Mouse (Mus musculus) embryonic facial prominence, embryonic 15.5 days (tissue): Measurements from ENCODE around the gene Nrm. TPM values are rescaled to one million over a fixed set of nuclear protein-coding genes. Genes with fewer than 3 reads are reported as not detected.
A peak's percentile ranks its signal among the peaks of the same experiment; 100 is the strongest.

ENCODE experiments used
- ATAC-seq: fragments of 200-750 bp; cut with Nextera tagmentation; 2 replicates; pipeline ENCODE4 v1.8.0; 2017; ENCODE audit warnings: low read depth, moderate TSS enrichment; ENCODE audit not compliant: insufficient number of reproducible peaks, low FRiP score, low TSS enrichment
- H3K27ac ChIP-seq: fragments of 300-500 bp; sonication (generic); replicated peaks from 2 replicates; pipeline ENCODE4 v1.5.1; 2015; ENCODE audit warnings: mild to moderate bottlenecking, inconsistent platforms
- H3K27me3 ChIP-seq: fragments of 300-500 bp; sonication (generic); 2 replicates; pipeline ENCODE4 v1.6.1; 2015; ENCODE audit warnings: inconsistent platforms
- H3K36me3 ChIP-seq: fragments of 300-500 bp; sonication (generic); 2 replicates; pipeline ENCODE4 v1.6.1; 2015; ENCODE audit warnings: mild to moderate bottlenecking, inconsistent platforms
- H3K4me1 ChIP-seq: fragments of 300-500 bp; sonication (generic); 2 replicates; pipeline ENCODE4 v1.6.1; 2015; ENCODE audit warnings: inconsistent platforms
- H3K4me2 ChIP-seq: fragments of 300-500 bp; sonication (generic); replicated peaks from 2 replicates; pipeline ENCODE4 v1.6.1; 2015; ENCODE audit warnings: mild to moderate bottlenecking, inconsistent platforms
- H3K4me3 ChIP-seq: fragments of 300-500 bp; sonication (generic); replicated peaks from 2 replicates; pipeline ENCODE4 v1.5.1; 2015; ENCODE audit warnings: mild to moderate bottlenecking, inconsistent platforms
- H3K9ac ChIP-seq: fragments of 300-500 bp; sonication (generic); 2 replicates; pipeline ENCODE4 v1.6.1; 2015; ENCODE audit warnings: inconsistent platforms
- H3K9me3 ChIP-seq: fragments of 300-500 bp; sonication (generic); replicated peaks from 2 replicates; pipeline ENCODE4 v1.6.1; 2016; ENCODE audit warnings: inconsistent platforms
- WGBS: fragments of 180-500 bp; shearing (Covaris S2); methylation state at CpG from one replicate; pipeline ENCODE4 v1.1.7; 2015; 5-methylcytosine and 5-hydroxymethylcytosine counted together
- polyA plus RNA-seq: library from polyadenylated mRNA; unstranded; fragments of >200 nt; fragmentation: Nextera tagmentation; extraction: Ambion mirVana; gene quantifications from 2 replicates; pipeline ENCODE4 v1.2.1, GENCODE M21; 2015

Nrm gene
- polyA plus RNA-seq, 1 experiment from 2014 or later = 53.2 TPM

DNA sequence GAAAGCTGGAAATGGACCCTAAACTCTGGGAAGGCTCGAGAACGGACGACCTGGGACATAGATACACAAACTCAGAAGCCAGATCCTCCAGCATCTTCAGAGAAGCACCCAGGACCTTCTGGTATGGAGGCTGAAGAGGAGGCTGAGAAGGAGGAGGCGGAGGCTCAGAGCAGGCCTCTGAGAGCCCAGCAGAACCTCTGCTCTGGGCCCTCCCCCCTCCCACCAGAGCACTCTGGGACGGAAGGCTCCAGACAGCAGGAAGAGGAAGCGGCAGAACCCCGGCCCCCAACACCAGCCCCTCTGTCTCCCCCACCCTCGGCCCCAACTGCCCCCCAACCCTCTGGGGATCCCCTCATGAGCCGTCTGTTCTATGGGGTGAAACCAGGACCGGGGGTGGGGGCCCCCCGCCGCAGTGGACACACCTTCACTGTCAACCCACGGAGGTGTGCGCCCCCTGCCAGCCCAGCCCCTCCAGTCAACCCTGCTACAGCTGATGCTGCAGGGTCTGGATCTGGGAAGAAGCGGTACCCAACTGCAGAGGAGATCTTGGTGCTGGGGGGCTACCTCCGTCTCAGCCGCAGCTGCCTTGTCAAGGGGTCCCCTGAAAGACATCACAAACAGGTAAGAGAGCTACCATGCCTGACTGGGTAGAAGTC lies 7.2 kb downstream of the Nrm start:
- ATAC-seq = no peak
- no peaks in the 10 kb centered on the region for H3K9me3 ChIP-seq
- H3K4me1 ChIP-seq = peaks cover 69% of the 10 kb centered on the region
- peak overlapping the region; percentile 72 for H3K4me3 ChIP-seq
- 13% methylated on average over 16 of the region's 17 CpGs for WGBS
- H3K27ac ChIP-seq = peak overlapping the region; percentile 99; the same call in 1 of the 2 replicates
- peaks cover 10% of the 10 kb centered on the region; the same call in 1 of the 2 replicates for H3K36me3 ChIP-seq
- H3K9ac ChIP-seq = peak overlapping the region; percentile 69
- H3K27me3 ChIP-seq = no peaks in the 10 kb centered on the region
- peak overlapping the region; percentile 77 for H3K4me2 ChIP-seq

DNA sequence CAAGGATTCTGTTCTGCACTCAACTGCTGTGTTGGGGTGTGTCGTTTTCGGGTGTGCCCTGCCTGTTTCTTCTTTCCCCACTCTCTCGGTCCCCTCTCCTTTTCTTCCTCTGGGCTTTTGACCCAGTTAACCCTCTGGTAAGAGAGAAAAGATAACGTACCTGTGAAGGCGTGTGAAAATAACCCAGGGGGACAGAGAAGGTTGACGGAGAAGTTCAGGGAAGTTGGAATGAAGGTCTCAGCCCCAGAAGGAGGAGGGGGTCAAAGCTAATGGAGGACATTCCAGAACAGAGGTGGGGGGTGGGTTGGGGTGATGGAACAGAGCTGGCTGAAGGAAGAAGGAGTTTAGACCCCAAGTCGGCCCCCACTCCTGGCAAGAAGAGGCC lies 7.8 kb downstream of the Nrm start:
- H3K4me1 ChIP-seq = peaks cover 72% of the 10 kb centered on the region
- H3K27me3 ChIP-seq = no peaks in the 10 kb centered on the region
- WGBS = under 1% methylated on average over 7 of the region's 7 CpGs
- peak overlapping the region; percentile 72 for H3K4me3 ChIP-seq
- H3K9me3 ChIP-seq = no peaks in the 10 kb centered on the region
- H3K4me2 ChIP-seq = peak overlapping the region; percentile 77
- H3K36me3 ChIP-seq = peaks cover 16% of the 10 kb centered on the region
- H3K27ac ChIP-seq = peak overlapping the region; percentile 99
- no peak for ATAC-seq
- H3K9ac ChIP-seq = peak overlapping the region; percentile 69

DNA sequence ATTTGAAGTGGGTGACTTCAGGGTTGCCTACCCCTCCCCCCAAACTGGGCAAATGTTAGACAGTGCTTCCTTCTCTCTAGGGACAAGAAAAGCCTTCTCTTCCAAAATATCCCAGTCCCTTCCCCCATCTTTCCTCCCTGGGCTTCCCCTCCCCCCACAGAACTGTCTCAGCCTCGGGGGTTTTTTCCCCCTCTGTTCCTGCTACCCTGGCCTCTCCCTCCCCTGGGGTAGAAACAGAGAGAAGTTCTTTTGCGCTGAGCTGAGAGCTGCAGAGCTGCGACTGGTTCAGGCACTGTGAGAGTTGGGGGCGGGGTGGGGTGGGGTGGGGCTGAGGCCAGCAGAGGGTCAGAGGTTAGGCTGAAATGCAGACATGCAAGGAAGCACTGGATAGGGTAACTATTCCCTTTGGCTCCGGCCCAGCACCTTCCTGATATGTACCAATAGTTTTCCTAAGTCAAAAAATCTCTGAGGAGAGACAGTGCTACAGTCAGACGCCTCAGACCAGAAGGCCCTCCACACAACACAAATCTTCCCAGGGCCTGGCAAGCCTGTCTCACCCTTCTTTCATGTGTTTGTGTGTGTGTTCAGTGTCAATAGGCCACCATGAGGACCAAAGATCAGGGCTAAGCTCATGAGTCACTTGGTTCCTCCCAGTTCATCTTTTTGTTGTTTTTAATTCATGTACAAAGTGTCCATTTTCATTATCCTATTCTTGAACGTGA lies 8.4 kb downstream of the Nrm start:
- H3K4me2 ChIP-seq = peak overlapping the region; percentile 77
- no peak for ATAC-seq
- peaks cover 68% of the 10 kb centered on the region for H3K4me1 ChIP-seq
- peak overlapping the region; percentile 72 for H3K4me3 ChIP-seq
- WGBS = 3% methylated on average over 7 of the region's 7 CpGs
- H3K27me3 ChIP-seq = no peaks in the 10 kb centered on the region
- no peaks in the 10 kb centered on the region for H3K9me3 ChIP-seq
- H3K9ac ChIP-seq = peak overlapping the region; percentile 37; the same call in 1 of the 2 replicates
- H3K36me3 ChIP-seq = peaks cover 21% of the 10 kb centered on the region
- peak overlapping the region; percentile 78 for H3K27ac ChIP-seq

- peak overlapping the region; percentile 72 for H3K4me3 ChIP-seq
- 36% methylated on average over 9 of the region's 9 CpGs for WGBS
- H3K36me3 ChIP-seq = peaks cover 30% of the 10 kb centered on the region
- no peaks in the 10 kb centered on the region for H3K9me3 ChIP-seq
- peak overlapping the region; percentile 35 for H3K9ac ChIP-seq
- H3K4me2 ChIP-seq = peak overlapping the region; percentile 77
- H3K27ac ChIP-seq = peak overlapping the region; percentile 78
- H3K4me1 ChIP-seq = peaks cover 60% of the 10 kb centered on the region
- no peaks in the 10 kb centered on the region for H3K27me3 ChIP-seq
- no peak for ATAC-seq
Observed at GRCm38 (mm10) chr17:35870151-35870883, 9.2 kb downstream of the Nrm start.

GRCm38 (mm10) chr17:35870884-35871696 lies 10.0 kb downstream of the Nrm start:
- Histone ChIP-seq H3K4me2 (peak overlapping the region; percentile 77), H3K36me3 (peaks cover 35% of the 10 kb centered on the region), H3K4me3 (peak overlapping the region; percentile 72), H3K4me1 (peaks cover 60% of the 10 kb centered on the region), H3K9me3 (no peaks in the 10 kb centered on the region), H3K9ac (no peak overlapping the region), H3K27me3 (no peaks in the 10 kb centered on the region), H3K27ac (peak overlapping the region; percentile 78; the same call in 1 of the 2 replicates)
- 79% methylated on average over 8 of the region's 8 CpGs for WGBS
- ATAC-seq = no peak

DNA sequence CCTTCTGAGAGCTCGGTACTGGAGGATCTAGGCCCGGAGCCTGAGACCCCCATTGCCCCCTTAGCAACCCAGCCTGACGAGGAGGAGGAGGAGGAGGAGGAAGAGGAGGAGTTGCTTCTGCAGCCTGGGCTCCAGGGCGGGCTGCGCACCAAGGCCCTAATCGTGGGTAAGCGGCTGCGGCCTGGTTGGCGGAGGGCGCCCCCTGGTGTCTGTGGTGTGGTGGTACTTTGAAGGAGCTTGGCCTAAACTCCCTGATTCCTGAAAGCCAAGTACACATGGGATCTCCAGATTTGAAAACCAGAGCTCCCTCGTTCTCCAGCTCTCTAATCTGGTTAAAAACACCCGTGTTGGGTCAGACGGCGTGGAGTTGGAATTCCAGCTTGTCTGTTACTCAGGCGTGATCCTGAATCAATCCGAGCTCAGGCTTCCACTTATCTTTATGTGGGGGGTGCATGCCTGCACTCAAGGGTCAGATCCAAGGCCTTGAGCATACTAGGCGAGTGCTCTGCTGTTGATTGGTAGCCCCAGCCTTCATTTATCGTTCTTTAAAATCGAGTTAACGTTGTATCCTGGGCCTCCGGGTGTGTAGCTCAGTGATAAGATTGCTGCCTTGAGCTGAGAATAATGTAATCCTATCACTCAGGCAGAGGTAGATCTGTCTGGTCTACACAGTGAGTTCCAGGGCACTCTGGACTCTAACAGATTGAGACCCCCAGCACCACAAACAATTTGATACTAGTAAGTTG lies 12.8 kb downstream of the Nrm start:
- H3K9me3 ChIP-seq = no peaks in the 10 kb centered on the region
- no peak; the same call in 1 of the 2 replicates for ATAC-seq
- H3K36me3 ChIP-seq = peaks cover 44% of the 10 kb centered on the region
- no peaks in the 10 kb centered on the region for H3K27me3 ChIP-seq
- WGBS = 30% methylated on average over 21 of the region's 21 CpGs
- H3K4me1 ChIP-seq = peaks cover 37% of the 10 kb centered on the region
- H3K4me2 ChIP-seq = peak overlapping the region; percentile 19; the same call in 1 of the 2 replicates
- H3K4me3 ChIP-seq = 0 out of 2 replicates have a peak overlapping the region, but pooled peaks have one; percentile 4
- H3K27ac ChIP-seq = peak overlapping the region; percentile 51; the same call in 1 of the 2 replicates
- H3K9ac ChIP-seq = no peak overlapping the region

DNA sequence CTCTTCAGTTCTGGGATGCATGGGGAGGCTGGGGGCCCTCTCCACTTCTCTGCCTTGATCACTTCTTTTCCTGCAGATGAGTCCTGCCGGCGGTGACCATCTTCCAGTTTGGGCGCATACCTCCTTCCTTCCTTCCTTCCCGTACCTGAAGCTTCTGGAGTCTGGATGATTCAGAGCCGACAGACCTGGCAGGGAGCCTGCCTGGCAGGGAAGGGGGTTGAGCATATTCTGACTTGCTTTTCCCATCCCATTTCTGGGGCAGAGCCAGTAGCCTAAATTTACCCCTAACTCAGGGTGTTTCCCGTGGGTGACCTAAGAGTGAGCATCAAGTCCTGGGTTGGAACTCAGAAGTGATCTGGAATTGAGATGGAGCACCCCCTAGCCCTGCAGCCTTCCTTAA lies 13.6 kb downstream of the Nrm start:
- Histone ChIP-seq H3K36me3 (peaks cover 44% of the 10 kb centered on the region), H3K27me3 (no peaks in the 10 kb centered on the region), H3K27ac (no peak overlapping the region), H3K4me2 (no peak overlapping the region), H3K9ac (no peak overlapping the region), H3K4me1 (peaks cover 32% of the 10 kb centered on the region), H3K4me3 (no peak overlapping the region), H3K9me3 (no peaks in the 10 kb centered on the region)
- ATAC-seq = no peak
- WGBS = 74% methylated on average over 6 of the region's 6 CpGs

DNA sequence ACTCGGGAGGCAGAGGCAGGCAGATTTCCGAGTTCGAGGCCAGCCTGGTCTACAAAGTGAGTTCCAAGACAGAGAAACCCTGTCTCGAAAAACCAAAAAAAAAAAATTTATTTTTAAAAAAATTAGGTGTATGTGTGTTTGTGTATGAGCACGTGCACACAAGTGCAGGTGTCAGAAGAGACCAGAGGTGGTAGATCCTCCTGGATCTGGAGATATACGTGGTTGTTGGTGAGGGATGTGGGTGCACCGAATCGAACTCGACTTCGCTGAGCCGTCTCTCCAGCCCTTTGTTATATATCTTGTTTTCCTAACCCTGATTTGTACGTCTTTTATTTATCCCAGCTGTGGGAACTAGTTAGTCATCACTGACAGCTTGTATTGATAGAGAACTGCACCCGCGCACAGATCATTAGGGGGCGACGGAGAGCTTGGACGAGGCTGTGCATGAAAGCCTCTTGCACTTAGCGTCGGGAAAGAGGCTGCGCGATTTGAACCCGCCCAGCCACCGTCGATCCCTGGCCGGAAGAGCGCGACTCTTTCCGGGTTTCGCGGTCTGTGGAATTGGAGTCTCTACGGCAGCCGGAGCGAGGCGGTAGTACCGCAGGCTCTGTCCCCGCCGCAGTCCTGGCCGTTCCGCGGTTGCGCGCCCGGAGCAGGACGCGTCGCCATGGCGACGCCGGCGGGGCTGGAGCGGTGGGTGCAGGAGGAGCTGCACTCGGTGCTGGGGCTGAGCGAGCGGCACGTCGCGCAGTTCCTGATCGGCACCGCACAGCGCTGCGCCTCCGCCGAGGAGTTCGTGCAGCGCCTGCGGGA lies 18.3 kb downstream of the Nrm start, which contains the start of gene Dhx16:
TSS of gene Dhx16 (plus strand) at position 575 of the 813 bp plus-strand sequence.
- WGBS = 5% methylated on average over 66 of the region's 66 CpGs
- peak within 1 kb of the TSS; percentile 97 for H3K4me3 ChIP-seq
- ATAC-seq = peak; percentile 89
- H3K9me3 ChIP-seq = no peaks in the 10 kb centered on the region
- no peaks in the 10 kb centered on the region for H3K27me3 ChIP-seq
- H3K36me3 ChIP-seq = peaks cover 51% of the 10 kb centered on the region
- H3K9ac ChIP-seq = peak within 1 kb of the TSS; percentile 90
- peak within 1 kb of the TSS; percentile 66 for H3K27ac ChIP-seq
- H3K4me2 ChIP-seq = peak within 1 kb of the TSS; percentile 72
- peaks cover 13% of the 10 kb centered on the region for H3K4me1 ChIP-seq

DNA sequence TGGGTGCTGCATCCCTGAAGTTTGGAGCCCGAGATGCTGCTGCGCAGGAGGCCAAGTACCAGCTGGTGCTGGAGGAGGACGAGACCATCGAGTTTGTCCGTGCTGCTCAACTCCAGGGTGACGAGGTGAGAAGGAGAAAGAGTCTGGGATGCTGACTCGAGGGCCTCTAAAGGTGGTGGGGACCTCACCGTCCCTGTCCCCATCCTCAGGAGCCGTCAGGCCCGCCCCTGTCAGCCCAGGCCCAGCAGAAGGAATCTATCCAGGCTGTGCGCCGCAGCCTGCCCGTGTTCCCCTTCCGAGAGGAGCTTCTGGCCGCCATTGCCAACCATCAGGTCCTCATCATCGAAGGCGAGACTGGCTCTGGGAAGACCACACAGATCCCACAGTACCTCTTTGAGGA lies 21.8 kb downstream of the Nrm start:
- Histone ChIP-seq H3K4me3 (no peak overlapping the region), H3K4me1 (peaks cover 13% of the 10 kb centered on the region), H3K9me3 (no peaks in the 10 kb centered on the region), H3K27ac (no peak overlapping the region), H3K36me3 (peaks cover 59% of the 10 kb centered on the region), H3K9ac (no peak overlapping the region), H3K27me3 (no peaks in the 10 kb centered on the region), H3K4me2 (no peak overlapping the region)
- 92% methylated on average over 17 of the region's 17 CpGs for WGBS
- ATAC-seq = no peak
